Mouse (Mus musculus): ENCODE results near the gene Mprip.
A peak's percentile ranks its signal among the peaks of the same experiment; 100 is the strongest.
"Not testable (repeated sequence)": the region's sequence is repeated elsewhere in the genome, so short reads cannot be mapped to it uniquely, and the experiment has no call there.

Mprip gene

GRCm38 (mm10) chr11:59715424-59715840 lies 54.3 kb downstream of the Mprip start:
- DNase-seq (ENCODE audit: low read depth, low spot score), result no peak
- H3K36me3 ChIP-seq (ENCODE audit: control insufficient read depth, insufficient read depth, low read length, poor library complexity, severe bottlenecking), result no peaks in the 10 kb centered on the region
- H3K27me3 ChIP-seq (ENCODE audit: control insufficient read depth, insufficient read depth, low read length, poor library complexity, severe bottlenecking), result no peaks in the 10 kb centered on the region

- 0 out of 2 replicates have a peak, but pooled peaks cover 1% of the 10 kb centered on the region for H3K36me3 ChIP-seq (ENCODE audit: control insufficient read depth, insufficient read depth, low read length, poor library complexity, severe bottlenecking)
- no peaks in the 10 kb centered on the region for H3K27me3 ChIP-seq (ENCODE audit: control insufficient read depth, insufficient read depth, low read length, poor library complexity, severe bottlenecking)
- no peak for DNase-seq (ENCODE audit: low read depth, low spot score)
Measured at GRCm38 (mm10) chr11:59717801-59718291, 56.7 kb downstream of the Mprip start.

GRCm38 (mm10) chr11:59719185-59719584 lies 58.1 kb downstream of the Mprip start:
- DNase-seq (ENCODE audit: low read depth, low spot score), result no peak
- Histone ChIP-seq H3K36me3 (ENCODE audit: control insufficient read depth, insufficient read depth, low read length, poor library complexity, severe bottlenecking) (0 out of 2 replicates have a peak, but pooled peaks cover 1% of the 10 kb centered on the region), H3K27me3 (ENCODE audit: control insufficient read depth, insufficient read depth, low read length, poor library complexity, severe bottlenecking) (no peaks in the 10 kb centered on the region)

- no peaks in the 10 kb centered on the region for H3K27me3 ChIP-seq (ENCODE audit: control insufficient read depth, insufficient read depth, low read length, poor library complexity, severe bottlenecking)
- DNase-seq (ENCODE audit: low read depth, low spot score), result no peak
- 0 out of 2 replicates have a peak, but pooled peaks cover 1% of the 10 kb centered on the region for H3K36me3 ChIP-seq (ENCODE audit: control insufficient read depth, insufficient read depth, low read length, poor library complexity, severe bottlenecking)
Measured at GRCm38 (mm10) chr11:59721385-59721784, 60.3 kb downstream of the Mprip start.

- H3K36me3 ChIP-seq (ENCODE audit: control insufficient read depth, insufficient read depth, low read length, poor library complexity, severe bottlenecking), result peaks cover 2% of the 10 kb centered on the region; the same call in 1 of the 2 replicates
- no peaks in the 10 kb centered on the region for H3K27me3 ChIP-seq (ENCODE audit: control insufficient read depth, insufficient read depth, low read length, poor library complexity, severe bottlenecking)
- no peak for DNase-seq (ENCODE audit: low read depth, low spot score)
Measured at GRCm38 (mm10) chr11:59727204-59727603, 66.1 kb downstream of the Mprip start.

- DNase-seq (ENCODE audit: low read depth, low spot score), result no peak
- peaks cover 2% of the 10 kb centered on the region; the same call in 1 of the 2 replicates for H3K36me3 ChIP-seq (ENCODE audit: control insufficient read depth, insufficient read depth, low read length, poor library complexity, severe bottlenecking)
- H3K27me3 ChIP-seq (ENCODE audit: control insufficient read depth, insufficient read depth, low read length, poor library complexity, severe bottlenecking), result no peaks in the 10 kb centered on the region
Measured at GRCm38 (mm10) chr11:59731821-59732220, 70.7 kb downstream of the Mprip start.

GRCm38 (mm10) chr11:59732407-59733066 lies 71.4 kb downstream of the Mprip start:
- Histone ChIP-seq H3K36me3 (ENCODE audit: control insufficient read depth, insufficient read depth, low read length, poor library complexity, severe bottlenecking) (peaks cover 2% of the 10 kb centered on the region; the same call in 1 of the 2 replicates), H3K27me3 (ENCODE audit: control insufficient read depth, insufficient read depth, low read length, poor library complexity, severe bottlenecking) (no peaks in the 10 kb centered on the region)
- no peak for DNase-seq (ENCODE audit: low read depth, low spot score)

- not testable (repeated sequence) for DNase-seq (ENCODE audit: low read depth, low spot score); H3K36me3 ChIP-seq (ENCODE audit: control insufficient read depth, insufficient read depth, low read length, poor library complexity, severe bottlenecking)
Measured at GRCm38 (mm10) chr11:59733600-59733999, 72.5 kb downstream of the Mprip start.

GRCm38 (mm10) chr11:59734335-59734734 lies 73.2 kb downstream of the Mprip start:
- no peak for DNase-seq (ENCODE audit: low read depth, low spot score)
- Histone ChIP-seq H3K36me3 (ENCODE audit: control insufficient read depth, insufficient read depth, low read length, poor library complexity, severe bottlenecking) (peaks cover 2% of the 10 kb centered on the region; the same call in 1 of the 2 replicates), H3K27me3 (ENCODE audit: control insufficient read depth, insufficient read depth, low read length, poor library complexity, severe bottlenecking) (no peaks in the 10 kb centered on the region)

More at GRCm38 (mm10) chr11:59733600-59733999, 72.5 kb downstream of the Mprip start:
- H3K27me3 ChIP-seq (ENCODE audit: control insufficient read depth, insufficient read depth, low read length, poor library complexity, severe bottlenecking), result not testable (repeated sequence)

- H3K27me3 ChIP-seq (ENCODE audit: control insufficient read depth, insufficient read depth, low read length, poor library complexity, severe bottlenecking); H3K36me3 ChIP-seq (ENCODE audit: control insufficient read depth, insufficient read depth, low read length, poor library complexity, severe bottlenecking); DNase-seq (ENCODE audit: low read depth, low spot score): not testable (repeated sequence)
Measured at GRCm38 (mm10) chr11:59735938-59736337, 74.8 kb downstream of the Mprip start.

- no peak for DNase-seq (ENCODE audit: low read depth, low spot score)
- no peaks in the 10 kb centered on the region for H3K36me3 ChIP-seq (ENCODE audit: control insufficient read depth, insufficient read depth, low read length, poor library complexity, severe bottlenecking)
- no peaks in the 10 kb centered on the region for H3K27me3 ChIP-seq (ENCODE audit: control insufficient read depth, insufficient read depth, low read length, poor library complexity, severe bottlenecking)
Measured at GRCm38 (mm10) chr11:59737250-59737649, 76.1 kb downstream of the Mprip start.

- no peaks in the 10 kb centered on the region for H3K27me3 ChIP-seq (ENCODE audit: control insufficient read depth, insufficient read depth, low read length, poor library complexity, severe bottlenecking)
- DNase-seq (ENCODE audit: low read depth, low spot score), result peak; percentile 72
- no peaks in the 10 kb centered on the region for H3K36me3 ChIP-seq (ENCODE audit: control insufficient read depth, insufficient read depth, low read length, poor library complexity, severe bottlenecking)
Measured at GRCm38 (mm10) chr11:59739996-59740395, 78.9 kb downstream of the Mprip start.

- no peak for DNase-seq (ENCODE audit: low read depth, low spot score)
- Histone ChIP-seq H3K27me3 (ENCODE audit: control insufficient read depth, insufficient read depth, low read length, poor library complexity, severe bottlenecking) (no peaks in the 10 kb centered on the region), H3K36me3 (ENCODE audit: control insufficient read depth, insufficient read depth, low read length, poor library complexity, severe bottlenecking) (no peaks in the 10 kb centered on the region)
Measured at GRCm38 (mm10) chr11:59741915-59742314, 80.8 kb downstream of the Mprip start.

- Histone ChIP-seq H3K36me3 (ENCODE audit: control insufficient read depth, insufficient read depth, low read length, poor library complexity, severe bottlenecking) (no peaks in the 10 kb centered on the region), H3K27me3 (ENCODE audit: control insufficient read depth, insufficient read depth, low read length, poor library complexity, severe bottlenecking) (no peaks in the 10 kb centered on the region)
- DNase-seq (ENCODE audit: low read depth, low spot score), result no peak
Measured at GRCm38 (mm10) chr11:59743307-59743706, 82.2 kb downstream of the Mprip start.

- no peaks in the 10 kb centered on the region for H3K36me3 ChIP-seq (ENCODE audit: control insufficient read depth, insufficient read depth, low read length, poor library complexity, severe bottlenecking)
- DNase-seq (ENCODE audit: low read depth, low spot score), result no peak
- no peaks in the 10 kb centered on the region for H3K27me3 ChIP-seq (ENCODE audit: control insufficient read depth, insufficient read depth, low read length, poor library complexity, severe bottlenecking)
Measured at GRCm38 (mm10) chr11:59743712-59744111, 82.6 kb downstream of the Mprip start.

Data from splenic B cell, adult 2 months (primary cell).